ENCODE assay signal across 18 mouse cellular contexts in the genomic region with DNA sequence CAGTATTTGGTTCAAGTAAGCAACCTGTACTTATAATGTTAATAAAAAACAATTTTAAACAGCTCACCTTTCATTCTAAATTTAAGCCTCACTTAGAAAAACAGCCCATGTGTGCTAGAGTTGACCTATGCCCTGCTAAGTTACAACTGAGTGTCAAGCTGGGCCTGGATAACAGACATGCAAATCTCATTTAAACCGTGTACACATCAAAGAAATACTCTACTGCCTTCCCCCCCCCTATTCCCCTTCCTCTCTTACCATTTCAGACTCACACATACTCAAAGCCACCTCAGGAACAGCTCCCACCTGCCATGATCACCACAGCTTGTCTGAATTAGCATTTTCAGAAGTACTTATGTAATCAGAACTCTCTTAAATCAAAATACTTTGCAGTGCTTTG. TPM values are rescaled to one million over a fixed set of nuclear protein-coding genes. Genes with fewer than 3 reads are reported as not detected.
"Had no signal": no experiment of that assay in that cellular context is flagged by ENCODE, and none has a peak within 500 bp of the region (broad histone marks: within the 10 kb centered on the region; RNA-seq: fewer than 3 reads in every experiment).

No protein-coding gene starts in this region.

- H3K9ac ChIP-seq: limb, embryonic 15.5 days; liver, embryonic 15.5 days; lung, embryonic 14.5 days; neural tube, embryonic 15.5 days had no signal

- H3K27me3 ChIP-seq: limb, embryonic 15.5 days; liver, embryonic 15.5 days; neural tube, embryonic 15.5 days had no signal

- H3K4me1 ChIP-seq: liver, embryonic 15.5 days; neural tube, embryonic 15.5 days had no signal

- H3K9me3 ChIP-seq: limb, embryonic 15.5 days; liver, embryonic 15.5 days; midbrain, embryonic 10.5 days; neural tube, embryonic 15.5 days had no signal

- H3K27ac ChIP-seq: limb, embryonic 15.5 days; liver, embryonic 15.5 days; midbrain, embryonic 10.5 days; neural tube, embryonic 15.5 days had no signal

- H3K4me3 ChIP-seq: limb, embryonic 15.5 days; liver, embryonic 15.5 days; midbrain, embryonic 10.5 days; myocyte; neural tube, embryonic 15.5 days had no signal

- DNase-seq: kidney, adult 8-10 months; kidney, postnatal 10 days; left cerebral cortex, postnatal 4 days; lung, embryonic 14.5 days; lung, postnatal 10 days; lung, postnatal 4 days; midbrain, embryonic 14.5 days; right cerebral cortex, adult 18-20 months; right cerebral cortex, postnatal 25 days had no signal

- H3K4me2 ChIP-seq: limb, embryonic 15.5 days; liver, embryonic 15.5 days; lung, embryonic 14.5 days; neural tube, embryonic 15.5 days had no signal

RNA-seq across cellular contexts. Expression of a gene that starts 50.6 kb away (rescaled TPM):
- polyA plus RNA-seq: large intestine, adult 2 months; limb, embryonic 15.5 days; liver, embryonic 15.5 days; lung, embryonic 14.5 days; midbrain, embryonic 10.5 days; midbrain, embryonic 14.5 days; myocyte; neural tube, embryonic 11.5 days; neural tube, embryonic 15.5 days; small intestine, adult 2 months; stomach, embryonic 16.5 days had no signal
